Mouse (Mus musculus) G1E (cell line): ENCODE measurements around the gene Sgsm2.

Experiments used
- CTCF ChIP-seq: IDR thresholded peaks from 2 replicates; pipeline ENCODE4 v1.5.1; 2012; ENCODE audit warnings: low read depth, low read length, inconsistent platforms, mixed read lengths
- GATA1 ChIP-seq: IDR thresholded peaks from 2 replicates; pipeline ENCODE4 v1.6.1; 2012; ENCODE audit warnings: borderline replicate concordance, low read length, inconsistent platforms, mixed read lengths

- TF ChIP-seq CTCF (no peak), GATA1 (no peak)
Observed at GRCm38 (mm10) chr11:74839860-74840715, 56.8 kb downstream of the Sgsm2 start.
